Mouse (Mus musculus) left cerebral cortex, adult 6 months (tissue): Measurements from ENCODE around the gene Zbtb32. TPM values are rescaled to one million over a fixed set of nuclear protein-coding genes. Genes with fewer than 3 reads are reported as not detected.

ENCODE experiments used
- long read RNA-seq, 2 experiments: library from polyadenylated mRNA; unstranded; transcript quantifications; one replicate each; pipeline ENCODE4 v2.0.0; 2019 to 2020
- polyA plus RNA-seq: library from polyadenylated mRNA; unstranded; fragments of <200 nt; fragmentation: Nextera tagmentation; gene quantifications from 2 replicates; pipeline ENCODE4 v1.2.3, GENCODE M21; 2021

The Zbtb32 gene
- 0.36 TPM in 1 of 2 replicates, not detected in the other for polyA plus RNA-seq
- long read RNA-seq, experiment 1 = 0 reads
- long read RNA-seq, experiment 2, partial matches to known transcripts = 0 of 1 reads
- long read RNA-seq, experiment 2, other reads (novel, unspliced or antisense) = 1 of 1 reads

DNA sequence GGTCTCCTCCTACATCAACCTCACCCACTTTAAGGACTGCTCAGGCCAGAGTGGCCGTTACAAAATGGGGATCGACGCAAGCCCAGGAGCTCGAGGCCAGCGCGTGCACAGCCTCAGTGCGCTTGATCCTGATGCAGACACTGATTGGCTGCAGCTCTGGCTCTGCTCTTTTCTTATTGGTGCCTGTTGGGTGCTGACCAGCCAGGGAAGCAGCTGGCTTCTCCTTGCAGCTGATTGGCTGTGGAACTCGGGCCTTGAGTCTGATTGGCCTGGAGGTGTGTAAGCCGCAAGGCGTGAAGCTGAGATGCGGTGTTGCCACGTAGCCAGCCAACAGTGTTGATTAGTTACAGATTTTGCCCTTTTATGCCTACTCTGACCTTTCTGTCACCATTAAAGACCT is at the start of gene Zbtb32:
TSS of gene Zbtb32 (minus strand) at position 124 of the 400 bp plus-strand sequence.

DNA sequence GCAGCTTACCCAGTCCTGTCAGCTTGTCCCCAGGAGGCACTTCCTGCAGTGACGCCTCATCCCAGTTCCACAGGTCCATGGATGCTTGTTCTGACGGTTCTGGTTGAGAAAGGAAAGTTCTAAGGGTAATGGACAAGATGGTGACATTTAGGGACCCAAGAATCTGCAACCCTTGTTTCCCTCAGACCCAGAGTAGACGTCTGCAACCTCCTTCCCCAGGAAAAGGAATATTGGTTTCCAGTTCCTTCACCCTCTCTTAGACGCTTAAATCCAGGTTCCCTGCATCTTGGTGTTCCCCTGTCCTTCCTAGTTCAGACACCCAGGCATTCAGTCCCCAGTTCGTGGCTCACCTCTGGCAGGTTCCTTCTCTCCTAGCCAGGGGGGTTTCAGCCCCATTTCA is 37.0 kb upstream of the Zbtb32 start, which contains the start of gene Etv2:
TSS of gene Etv2 (minus strand) at position 101 of the 400 bp plus-strand sequence.

DNA sequence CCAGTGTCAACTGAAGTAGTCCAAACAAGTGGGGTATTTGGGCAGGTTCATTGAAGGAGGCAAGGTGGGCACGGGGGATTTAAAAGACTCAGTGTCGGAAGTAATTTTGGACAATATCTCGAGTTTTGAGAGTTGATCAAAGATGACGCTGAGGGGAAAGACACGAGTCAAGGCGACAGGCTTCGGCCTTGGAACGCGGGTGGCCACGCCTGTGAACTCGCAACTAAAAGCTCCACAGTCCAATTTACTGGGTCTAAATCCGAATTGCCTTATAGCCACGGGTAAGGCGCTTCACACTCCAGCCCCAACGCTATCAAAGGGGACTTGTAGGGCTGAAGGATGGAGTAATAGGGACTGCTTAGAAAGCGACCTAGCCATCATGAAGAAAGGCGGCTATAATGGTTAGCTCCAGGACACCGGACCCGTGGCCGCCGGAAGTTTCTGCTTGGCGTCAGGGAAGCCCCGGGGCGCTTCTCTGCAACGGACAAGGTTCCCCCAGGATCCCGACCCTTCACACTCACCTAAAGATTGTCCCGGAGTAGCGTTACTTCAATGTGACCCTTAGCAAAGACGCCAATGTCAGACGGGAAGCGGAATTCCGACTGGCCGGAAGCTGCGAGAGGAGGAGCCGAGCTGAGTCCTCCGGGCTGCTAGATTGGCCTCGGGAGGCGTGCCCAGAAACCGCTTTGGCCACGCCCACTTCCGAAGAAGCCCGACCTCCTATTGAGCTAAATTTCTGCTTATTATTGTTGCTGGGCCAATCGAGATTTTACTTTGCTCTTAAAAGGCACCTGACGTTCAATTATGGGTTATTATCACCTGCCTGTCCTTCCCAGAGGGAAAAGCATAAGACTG is 27.0 kb upstream of the Zbtb32 start, which contains the start of gene Cox6b1:
TSS of gene Cox6b1 (minus strand) at position 622 of the 855 bp plus-strand sequence.

DNA sequence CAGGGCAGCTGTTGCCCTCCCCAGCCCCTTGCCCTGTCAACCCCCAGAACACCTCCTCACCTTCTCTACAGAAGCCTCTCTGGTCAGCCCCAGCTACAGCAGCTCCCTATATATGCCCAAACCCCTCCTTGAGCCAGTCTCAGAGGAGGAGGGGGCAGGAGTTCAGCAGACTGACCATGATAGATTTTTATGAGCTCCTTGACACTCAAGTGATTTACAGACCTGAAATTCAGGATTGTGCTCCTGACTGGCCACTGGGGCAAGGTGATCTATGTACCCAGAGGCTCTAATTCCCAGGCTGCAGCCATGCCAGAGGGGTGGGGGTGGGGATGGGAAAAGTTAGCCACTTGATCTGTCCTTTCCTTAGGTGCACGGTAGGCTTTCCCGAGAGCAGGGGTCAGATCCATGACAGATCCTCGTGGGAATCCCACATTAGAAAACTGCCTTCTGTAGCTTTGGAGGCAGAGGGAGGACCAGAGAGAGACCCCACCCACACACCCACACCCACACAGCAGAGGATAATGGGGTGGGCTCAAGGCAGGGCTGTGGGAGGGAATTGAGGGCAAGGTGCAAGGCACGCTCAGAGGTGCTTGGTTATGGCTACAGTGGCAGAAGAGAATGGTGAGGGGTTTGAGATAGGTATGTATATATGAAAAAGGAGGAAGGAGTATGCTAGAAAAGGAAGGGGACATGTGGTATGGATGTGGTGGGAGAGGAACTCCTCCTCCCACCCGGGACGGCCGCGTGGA is 14.1 kb upstream of the Zbtb32 start, which contains the start of gene Upk1a:
TSS of gene Upk1a (minus strand) at position 194 of the 749 bp plus-strand sequence.

DNA sequence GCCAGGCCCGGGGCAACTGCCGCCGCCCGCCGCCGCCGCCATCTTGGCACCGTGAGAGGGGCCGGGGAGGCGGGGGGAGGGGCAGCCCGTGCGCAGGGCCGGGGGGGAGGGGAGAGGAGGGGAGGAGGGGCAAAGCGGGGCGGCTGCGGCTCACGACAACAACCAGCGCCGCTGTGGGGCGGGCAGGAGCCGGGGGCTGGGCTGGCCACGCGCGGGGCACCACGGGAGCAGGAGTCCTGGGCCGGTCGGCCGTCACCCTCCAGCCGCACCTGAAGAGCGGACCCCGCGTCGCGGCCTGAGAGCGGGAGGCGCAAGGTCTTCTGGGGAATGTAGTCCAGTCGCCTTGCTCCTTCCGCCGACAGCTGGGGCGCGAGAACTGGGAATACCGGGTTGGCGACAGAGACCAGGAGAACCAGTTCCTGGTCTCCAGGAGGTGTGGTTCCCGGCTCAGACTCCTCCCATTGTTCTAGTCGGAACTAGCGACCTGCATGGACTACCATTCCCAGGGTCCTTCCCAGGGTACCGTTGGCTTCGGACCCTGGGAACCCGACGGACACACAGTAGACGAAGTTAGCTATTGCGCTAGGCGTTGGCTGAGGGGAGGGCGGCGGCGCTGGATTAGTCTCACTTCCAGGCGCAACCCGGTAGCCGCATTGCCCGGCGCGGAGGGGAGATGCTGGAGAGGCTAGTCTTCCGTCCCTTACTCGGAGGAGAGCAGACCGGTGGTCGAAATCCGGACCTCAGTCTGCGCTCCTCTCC is 9.9 kb downstream of the Zbtb32 start, which contains the start of gene Kmt2b:
TSS of gene Kmt2b (minus strand) at position 51 of the 759 bp plus-strand sequence.

DNA sequence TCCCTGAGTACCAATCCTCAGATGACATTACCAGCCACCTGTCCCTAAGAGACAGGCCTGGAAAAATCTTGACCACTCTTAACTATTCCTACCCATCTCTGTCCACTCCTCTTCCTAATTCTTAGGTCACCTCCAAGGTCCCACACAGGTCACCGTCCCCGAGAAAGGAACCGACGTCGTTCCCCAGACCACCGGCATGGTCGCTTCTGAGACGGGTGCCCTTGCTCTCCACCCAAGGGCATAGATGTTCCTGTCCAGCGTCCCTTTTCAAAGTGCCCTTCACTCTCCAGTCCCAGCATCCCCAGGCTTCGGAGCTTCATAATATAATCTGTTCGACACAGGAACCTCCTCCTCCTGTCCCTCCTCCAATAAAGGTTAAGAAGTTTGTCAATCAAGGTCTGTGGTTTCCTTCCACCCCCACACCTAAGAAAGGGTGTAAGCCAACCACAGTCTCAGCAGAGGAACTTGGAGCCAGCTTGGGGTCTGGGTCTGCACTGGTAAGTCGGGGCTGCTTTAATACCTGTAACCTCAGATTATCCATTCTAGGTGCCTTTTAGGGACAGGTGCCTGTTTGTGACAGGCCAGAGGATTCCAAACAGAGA is 33.6 kb downstream of the Zbtb32 start, which contains the start of gene Igflr1:
TSS of gene Igflr1 (plus strand) at position 458 of the 602 bp plus-strand sequence.

DNA sequence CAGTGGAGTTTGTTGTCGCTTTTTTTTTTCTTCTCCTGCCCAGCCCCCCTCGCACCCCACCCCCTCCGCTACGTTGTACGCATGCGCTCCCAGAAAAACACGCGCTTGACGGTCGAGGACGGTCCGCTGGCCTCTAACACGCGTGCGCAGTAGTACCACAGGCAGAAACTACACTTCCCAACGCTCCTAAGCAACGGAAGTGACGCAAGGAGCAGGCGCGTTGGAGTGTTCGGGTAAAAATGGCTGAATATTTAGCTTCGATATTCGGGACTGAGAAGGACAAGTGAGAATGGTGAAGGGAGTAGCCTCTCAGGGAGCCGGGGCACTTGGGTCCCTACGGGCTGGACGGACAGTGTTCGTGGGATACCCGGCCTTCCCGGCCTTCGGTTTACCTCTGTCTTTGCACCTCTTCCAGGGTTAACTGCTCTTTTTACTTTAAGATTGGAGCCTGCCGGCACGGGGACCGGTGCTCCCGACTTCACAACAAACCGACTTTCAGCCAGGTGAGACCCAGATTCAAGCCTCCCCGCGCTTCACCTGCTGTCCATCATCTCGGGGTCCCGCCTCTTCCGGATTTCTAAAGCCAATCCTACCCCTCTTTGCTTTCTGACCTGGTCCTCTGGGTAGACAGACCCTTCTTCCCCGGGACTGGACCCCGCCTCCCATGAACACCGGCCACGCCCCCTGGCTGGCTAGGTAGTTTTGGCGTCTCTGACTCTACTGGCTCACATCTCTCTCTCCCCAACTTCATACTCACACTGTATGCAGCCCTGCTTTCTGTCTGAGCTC is 35.4 kb downstream of the Zbtb32 start, which contains the start of the genes U2af1l4, Gm49396 and Psenen:
TSS of gene U2af1l4 (plus strand) at position 185 of the 789 bp plus-strand sequence.
TSS of gene Gm49396 (plus strand) at position 228 of the 789 bp plus-strand sequence.
TSS of gene Psenen (minus strand) at position 511 of the 789 bp plus-strand sequence.

DNA sequence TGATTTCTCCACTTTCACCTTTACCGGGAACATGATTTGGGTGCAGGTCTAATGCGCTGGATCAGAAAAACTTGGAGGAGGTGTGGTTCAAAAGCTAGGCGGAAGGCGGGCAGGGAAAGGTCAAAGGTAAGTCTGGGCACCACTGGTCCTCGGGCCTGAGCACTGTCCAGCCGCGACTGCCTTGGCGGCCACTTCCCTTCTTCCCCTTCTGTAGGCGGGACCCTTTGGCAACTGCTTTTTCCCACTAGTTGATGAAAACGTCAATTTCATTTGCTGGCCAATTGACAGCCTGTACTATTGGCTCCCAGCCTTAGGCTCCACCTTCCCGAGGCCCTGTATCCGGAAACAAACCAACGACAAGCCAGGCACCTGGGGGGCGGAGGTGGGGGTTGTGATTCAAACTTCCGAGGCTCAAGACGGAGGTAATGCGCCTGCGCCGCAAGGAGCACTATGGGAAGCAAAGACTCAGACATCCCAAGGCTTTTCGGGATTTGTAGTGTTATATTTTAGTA is 39.2 kb downstream of the Zbtb32 start, which contains the start of gene Lin37:
TSS of gene Lin37 (minus strand) at position 396 of the 512 bp plus-strand sequence.

DNA sequence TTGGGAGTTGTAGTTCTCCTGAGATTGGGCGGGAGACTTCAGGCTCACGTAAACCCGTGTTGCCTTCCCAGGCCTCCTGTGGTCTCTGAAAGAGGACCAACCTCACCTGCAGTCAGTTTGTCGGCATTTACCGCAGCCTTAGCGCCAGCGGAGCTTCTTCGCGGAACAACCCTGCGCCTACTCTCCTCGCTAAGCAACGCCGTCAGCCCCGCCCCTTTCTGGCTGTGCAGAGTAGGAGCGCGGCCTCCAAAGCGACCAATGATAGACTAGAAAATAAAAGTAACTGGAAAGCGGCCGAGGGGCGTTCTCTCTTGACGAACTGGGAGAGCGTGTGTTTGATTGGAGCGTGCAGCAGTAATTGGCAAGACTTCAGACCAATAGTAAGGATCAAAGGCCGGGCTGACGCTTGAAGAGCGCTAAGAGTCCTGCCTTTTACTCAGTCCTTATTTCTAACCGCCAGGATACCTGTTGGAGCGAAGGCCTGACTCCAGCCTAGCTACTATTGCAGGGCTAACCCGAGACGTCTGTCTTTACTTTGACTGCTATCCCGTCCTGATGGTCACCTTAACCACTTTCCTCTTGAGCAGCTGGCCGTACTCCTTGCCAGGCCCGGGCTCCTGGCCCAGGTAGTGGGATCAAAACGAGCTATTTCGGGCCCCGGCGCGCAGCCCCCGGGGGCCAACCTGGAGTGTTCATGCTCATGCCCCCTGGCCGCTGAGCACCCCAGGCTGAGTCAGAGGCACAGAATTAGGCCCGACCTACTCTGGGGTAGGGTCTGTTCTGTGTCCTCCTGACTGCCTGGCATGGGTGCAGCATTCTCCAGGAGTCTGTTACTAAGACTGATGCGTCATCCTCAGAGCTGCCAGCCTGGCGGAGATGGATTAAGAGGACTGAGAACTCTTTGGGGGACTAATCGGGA is 46.3 kb downstream of the Zbtb32 start, which contains the start of the genes Hspb6 and Proser3:
TSS of gene Hspb6 (plus strand) at position 77 of the 919 bp plus-strand sequence.
TSS of gene Proser3 (minus strand) at position 198 of the 919 bp plus-strand sequence.

Other genes with a start within 250 kb of the Zbtb32 start
- gene Lrfn3, start 236.1 kb downstream of the Zbtb32 start, polyA plus RNA-seq = 4.3 and 5.7 TPM in 2 replicates
- gene Tyrobp, start 185.1 kb downstream of the Zbtb32 start, polyA plus RNA-seq = 109 and 120 TPM in 2 replicates
- 3.4 TPM in 2 replicates for gene Hcst, start 179.1 kb downstream of the Zbtb32 start, polyA plus RNA-seq
- gene Nfkbid, start 177.2 kb downstream of the Zbtb32 start, polyA plus RNA-seq = 0.63 and 0.77 TPM in 2 replicates
- gene Aplp1, start 153.4 kb downstream of the Zbtb32 start, polyA plus RNA-seq = 261 and 1,018 TPM in 2 replicates
- 2.8 and 3.5 TPM in 2 replicates for gene Kirrel2, start 141.2 kb downstream of the Zbtb32 start, polyA plus RNA-seq
- gene Nphs1, start 140.6 kb downstream of the Zbtb32 start, polyA plus RNA-seq = 0.39 and 0.83 TPM in 2 replicates
- gene Prodh2, start 105.3 kb downstream of the Zbtb32 start, polyA plus RNA-seq = not detected in 2 replicates
- 42.0 and 69.4 TPM in 2 replicates for gene Arhgap33, start 63.8 kb downstream of the Zbtb32 start, polyA plus RNA-seq
- gene Hspb6, start 46.7 kb downstream of the Zbtb32 start, polyA plus RNA-seq = 4.9 and 7.6 TPM in 2 replicates
- 0.69 and 2.1 TPM in 2 replicates for gene Proser3, start 46.6 kb downstream of the Zbtb32 start, polyA plus RNA-seq
- gene Lin37, start 39.1 kb downstream of the Zbtb32 start, polyA plus RNA-seq = 54.8 and 66.6 TPM in 2 replicates
- gene U2af1l4, start 35.6 kb downstream of the Zbtb32 start, polyA plus RNA-seq = 108 and 133 TPM in 2 replicates
- gene Gm49396, start 35.6 kb downstream of the Zbtb32 start, polyA plus RNA-seq = 0.67 and 0.75 TPM in 2 replicates
- 187 and 210 TPM in 2 replicates for gene Psenen, start 35.3 kb downstream of the Zbtb32 start, polyA plus RNA-seq
- gene Igflr1, start 33.5 kb downstream of the Zbtb32 start, polyA plus RNA-seq = 0.55 and 1.2 TPM in 2 replicates
- gene Kmt2b, start 10.2 kb downstream of the Zbtb32 start, polyA plus RNA-seq = 2.0 and 3.6 TPM in 2 replicates
- gene Upk1a, start 13.9 kb upstream of the Zbtb32 start, polyA plus RNA-seq = 0.13 and 0.23 TPM in 2 replicates
- 2,467 and 2,532 TPM in 2 replicates for gene Cox6b1, start 27.2 kb upstream of the Zbtb32 start, polyA plus RNA-seq
- gene Etv2, start 36.9 kb upstream of the Zbtb32 start, polyA plus RNA-seq = not detected in 2 replicates
- gene Rbm42, start 51.4 kb upstream of the Zbtb32 start, polyA plus RNA-seq = 112 and 122 TPM in 2 replicates
- 3.6 and 4.0 TPM in 2 replicates for gene Haus5, start 66.1 kb upstream of the Zbtb32 start, polyA plus RNA-seq
- not detected in 2 replicates for gene Pmis2, start 72.7 kb upstream of the Zbtb32 start, polyA plus RNA-seq
- not detected in 2 replicates for gene 2200002J24Rik, start 100.0 kb upstream of the Zbtb32 start, polyA plus RNA-seq
- 0.55 and 0.83 TPM in 2 replicates for gene Atp4a, start 113.3 kb upstream of the Zbtb32 start, polyA plus RNA-seq
- 172 and 228 TPM in 2 replicates for gene Tmem147, start 130.6 kb upstream of the Zbtb32 start, polyA plus RNA-seq
- gene Gapdhs, start 144.8 kb upstream of the Zbtb32 start, polyA plus RNA-seq = not detected in 2 replicates
- 7.3 and 9.5 TPM in 2 replicates for gene Sbsn, start 152.6 kb upstream of the Zbtb32 start, polyA plus RNA-seq
- gene Dmkn, start 164.8 kb upstream of the Zbtb32 start, polyA plus RNA-seq = 11.7 and 12.6 TPM in 2 replicates
- not detected in 2 replicates for gene Krtdap, start 189.0 kb upstream of the Zbtb32 start, polyA plus RNA-seq
- gene Ffar2, start 224.9 kb upstream of the Zbtb32 start, polyA plus RNA-seq = not detected in 2 replicates